Mouse (Mus musculus) lung, postnatal 36 days (tissue): ENCODE measurements around the gene March4.

Experiments used
- DNase-seq: peaks from one replicate; pipeline ENCODE4 v3.0.0; 2022; ENCODE audit warnings: mixed read lengths

Gene March4

DNA sequence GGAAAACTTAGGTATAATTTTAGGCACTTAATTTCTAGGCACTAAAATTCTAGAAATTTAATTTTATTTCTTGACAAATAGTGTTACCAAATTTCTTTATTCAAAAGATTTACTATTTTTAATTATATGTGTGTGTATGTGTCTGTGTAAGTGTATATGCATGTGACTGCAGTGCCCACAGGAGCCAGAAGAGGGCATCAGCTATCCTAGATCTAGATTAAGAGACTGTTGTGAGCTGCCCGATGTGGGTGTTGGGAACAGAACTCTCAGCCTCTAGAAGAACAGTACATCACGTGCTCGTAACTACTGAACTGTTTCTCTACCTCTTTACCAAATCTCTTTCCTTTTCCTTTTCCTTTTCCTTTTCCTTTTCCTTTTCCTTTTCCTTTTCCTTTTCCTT, 156.2 kb downstream of the March4 start:
- DNase-seq: no peak

GRCm38 (mm10) chr1:72379752-72380353, 156.9 kb downstream of the March4 start:
- no peak for DNase-seq

GRCm38 (mm10) chr1:72378151-72378550, 158.6 kb downstream of the March4 start:
- DNase-seq: no peak
